Mouse (Mus musculus): ENCODE data around the gene Tmem121b.
A peak's percentile ranks its signal among the peaks of the same experiment; 100 is the strongest.

The Tmem121b gene

GRCm38 (mm10) chr6:120493374-120494181, at the start of gene Tmem121b:
Gene Tmem121b (minus strand): TSS chr6:120493807.
- no peaks in the 10 kb centered on the region; the same call in 1 of the 2 replicates for H3K27me3 ChIP-seq (ENCODE audit: control insufficient read depth, insufficient read depth, low read length, poor library complexity, severe bottlenecking)
- DNase-seq (ENCODE audit: low read depth, low spot score) = peak; percentile 41
- no peaks in the 10 kb centered on the region for H3K36me3 ChIP-seq (ENCODE audit: control insufficient read depth, insufficient read depth, low read length, poor library complexity, severe bottlenecking)

DNA sequence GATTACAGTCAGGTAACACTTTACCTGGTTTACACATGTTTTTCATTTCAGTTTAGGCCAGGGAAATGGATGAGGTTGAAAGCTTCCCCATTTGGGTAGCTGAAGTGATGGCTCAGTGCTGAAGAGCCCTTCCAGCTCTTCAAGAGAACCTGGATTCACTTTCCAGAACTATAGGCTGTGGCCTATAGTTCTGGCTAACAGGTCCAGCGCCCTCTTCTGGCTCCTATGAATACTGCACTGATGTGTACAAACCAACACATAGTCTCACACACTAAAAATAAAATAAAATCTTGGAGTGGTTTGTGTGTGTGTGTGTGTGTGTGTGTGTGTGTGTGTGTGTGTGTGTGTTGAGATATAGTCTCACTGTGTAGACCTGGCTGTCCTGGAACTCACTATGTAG, 48.5 kb upstream of the Tmem121b start:
- Histone ChIP-seq H3K36me3 (ENCODE audit: control insufficient read depth, insufficient read depth, low read length, poor library complexity, severe bottlenecking) (no peaks in the 10 kb centered on the region), H3K27me3 (ENCODE audit: control insufficient read depth, insufficient read depth, low read length, poor library complexity, severe bottlenecking) (no peaks in the 10 kb centered on the region)
- DNase-seq (ENCODE audit: low read depth, low spot score) = peak; percentile 45

DNA sequence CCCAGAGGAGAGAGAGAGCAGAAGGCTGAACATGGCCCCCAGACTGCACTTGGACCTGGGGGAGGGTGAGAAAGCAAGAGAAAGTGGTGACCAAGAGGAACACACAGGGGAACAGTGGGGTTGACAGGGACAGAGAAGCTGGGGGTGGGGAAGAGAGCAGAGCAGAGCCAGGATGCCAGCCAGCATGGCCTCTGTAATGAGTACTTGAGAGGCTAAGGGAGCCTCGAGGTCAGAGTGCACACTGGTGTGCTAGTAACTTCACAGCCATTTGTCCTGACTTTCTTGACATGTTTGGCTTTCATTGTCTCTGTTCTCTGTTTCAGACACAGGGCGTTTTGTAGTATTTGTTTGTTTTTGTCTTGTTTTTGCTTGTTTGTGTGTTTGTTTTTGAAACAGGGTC, 47.8 kb upstream of the Tmem121b start:
- no peaks in the 10 kb centered on the region for H3K27me3 ChIP-seq (ENCODE audit: control insufficient read depth, insufficient read depth, low read length, poor library complexity, severe bottlenecking)
- no peak for DNase-seq (ENCODE audit: low read depth, low spot score)
- H3K36me3 ChIP-seq (ENCODE audit: control insufficient read depth, insufficient read depth, low read length, poor library complexity, severe bottlenecking) = no peaks in the 10 kb centered on the region

DNA sequence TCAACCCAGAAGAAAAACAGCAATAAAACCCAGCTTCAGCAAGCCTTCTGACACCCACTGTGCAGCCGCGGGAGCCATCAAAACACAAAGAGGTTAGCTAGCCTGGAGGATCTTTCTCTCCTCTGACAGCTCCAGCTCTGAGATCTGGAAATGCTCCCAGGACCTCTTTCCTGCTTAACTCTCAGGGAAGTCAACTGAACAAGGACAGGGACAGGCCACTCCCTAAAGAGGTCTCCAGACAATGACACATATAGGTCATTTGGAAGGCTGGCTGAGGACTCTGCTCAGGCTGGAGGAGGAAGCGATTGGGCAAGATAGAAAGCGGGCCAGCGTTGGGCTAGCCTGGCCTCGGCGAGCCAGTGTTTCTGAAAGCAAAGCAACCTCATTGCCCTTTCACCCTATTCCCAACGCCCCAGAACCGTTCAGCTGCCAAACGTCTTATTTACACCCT, 46.2 kb upstream of the Tmem121b start:
- no peak for DNase-seq (ENCODE audit: low read depth, low spot score)
- Histone ChIP-seq H3K36me3 (ENCODE audit: control insufficient read depth, insufficient read depth, low read length, poor library complexity, severe bottlenecking) (no peaks in the 10 kb centered on the region), H3K27me3 (ENCODE audit: control insufficient read depth, insufficient read depth, low read length, poor library complexity, severe bottlenecking) (no peaks in the 10 kb centered on the region)

DNA sequence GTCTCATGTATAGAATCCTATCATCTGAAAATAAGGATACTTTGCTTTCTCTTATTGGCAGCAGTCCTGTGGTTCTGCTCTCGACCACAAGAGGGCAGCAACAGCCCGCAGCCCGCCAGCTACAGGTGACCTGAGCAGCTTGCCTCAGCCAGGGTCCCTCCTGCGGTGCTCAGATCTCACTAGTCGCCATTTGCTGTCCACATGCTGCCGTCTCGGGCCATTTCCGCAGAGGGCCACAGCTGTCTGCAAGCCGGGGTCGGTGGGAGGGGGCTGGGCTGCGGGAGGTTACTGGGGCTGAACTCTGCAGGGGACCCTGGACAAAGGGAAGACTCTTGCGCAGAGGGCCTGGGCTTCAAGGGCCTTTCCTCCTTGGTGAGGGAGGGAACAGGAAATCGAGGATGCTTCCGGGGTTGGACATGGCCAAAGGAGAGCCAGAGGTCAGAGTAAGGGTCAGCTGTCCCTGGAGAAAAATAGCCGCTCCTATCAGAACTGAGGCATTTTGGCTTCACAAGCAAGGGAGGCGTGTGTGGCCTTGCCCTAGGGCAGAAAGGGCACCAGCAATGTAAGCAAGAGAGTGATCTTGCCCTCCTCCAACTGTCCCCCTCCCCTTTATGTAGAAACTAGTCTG, 45.6 kb upstream of the Tmem121b start:
- DNase-seq (ENCODE audit: low read depth, low spot score) = peak; percentile 89
- H3K27me3 ChIP-seq (ENCODE audit: control insufficient read depth, insufficient read depth, low read length, poor library complexity, severe bottlenecking) = no peaks in the 10 kb centered on the region
- no peaks in the 10 kb centered on the region for H3K36me3 ChIP-seq (ENCODE audit: control insufficient read depth, insufficient read depth, low read length, poor library complexity, severe bottlenecking)

DNA sequence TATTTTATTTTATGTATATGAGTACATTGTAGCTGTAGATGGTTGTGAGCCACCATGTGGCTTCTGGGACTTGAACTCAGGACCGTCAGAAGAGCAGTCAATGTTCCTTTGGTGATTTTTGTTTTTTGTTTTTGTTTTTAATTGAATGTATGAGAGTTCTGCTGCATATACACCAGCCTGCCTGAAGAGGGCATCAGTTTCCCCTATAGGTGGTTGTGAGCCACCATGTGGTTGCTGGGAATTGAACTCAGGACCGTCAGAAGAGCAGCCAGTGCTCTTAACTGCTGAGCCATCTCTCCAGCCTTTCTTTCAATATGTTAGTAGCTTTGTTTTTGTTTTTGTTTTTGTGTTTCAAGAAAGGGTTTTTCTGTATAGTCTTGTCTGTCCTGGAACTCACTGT, 42.7 kb upstream of the Tmem121b start:
- Histone ChIP-seq H3K36me3 (ENCODE audit: control insufficient read depth, insufficient read depth, low read length, poor library complexity, severe bottlenecking) (no peaks in the 10 kb centered on the region), H3K27me3 (ENCODE audit: control insufficient read depth, insufficient read depth, low read length, poor library complexity, severe bottlenecking) (no peaks in the 10 kb centered on the region)
- DNase-seq (ENCODE audit: low read depth, low spot score) = no peak

GRCm38 (mm10) chr6:120532594-120532993, 39.0 kb upstream of the Tmem121b start:
- Histone ChIP-seq H3K36me3 (ENCODE audit: control insufficient read depth, insufficient read depth, low read length, poor library complexity, severe bottlenecking) (no peaks in the 10 kb centered on the region), H3K27me3 (ENCODE audit: control insufficient read depth, insufficient read depth, low read length, poor library complexity, severe bottlenecking) (no peaks in the 10 kb centered on the region)
- no peak for DNase-seq (ENCODE audit: low read depth, low spot score)

DNA sequence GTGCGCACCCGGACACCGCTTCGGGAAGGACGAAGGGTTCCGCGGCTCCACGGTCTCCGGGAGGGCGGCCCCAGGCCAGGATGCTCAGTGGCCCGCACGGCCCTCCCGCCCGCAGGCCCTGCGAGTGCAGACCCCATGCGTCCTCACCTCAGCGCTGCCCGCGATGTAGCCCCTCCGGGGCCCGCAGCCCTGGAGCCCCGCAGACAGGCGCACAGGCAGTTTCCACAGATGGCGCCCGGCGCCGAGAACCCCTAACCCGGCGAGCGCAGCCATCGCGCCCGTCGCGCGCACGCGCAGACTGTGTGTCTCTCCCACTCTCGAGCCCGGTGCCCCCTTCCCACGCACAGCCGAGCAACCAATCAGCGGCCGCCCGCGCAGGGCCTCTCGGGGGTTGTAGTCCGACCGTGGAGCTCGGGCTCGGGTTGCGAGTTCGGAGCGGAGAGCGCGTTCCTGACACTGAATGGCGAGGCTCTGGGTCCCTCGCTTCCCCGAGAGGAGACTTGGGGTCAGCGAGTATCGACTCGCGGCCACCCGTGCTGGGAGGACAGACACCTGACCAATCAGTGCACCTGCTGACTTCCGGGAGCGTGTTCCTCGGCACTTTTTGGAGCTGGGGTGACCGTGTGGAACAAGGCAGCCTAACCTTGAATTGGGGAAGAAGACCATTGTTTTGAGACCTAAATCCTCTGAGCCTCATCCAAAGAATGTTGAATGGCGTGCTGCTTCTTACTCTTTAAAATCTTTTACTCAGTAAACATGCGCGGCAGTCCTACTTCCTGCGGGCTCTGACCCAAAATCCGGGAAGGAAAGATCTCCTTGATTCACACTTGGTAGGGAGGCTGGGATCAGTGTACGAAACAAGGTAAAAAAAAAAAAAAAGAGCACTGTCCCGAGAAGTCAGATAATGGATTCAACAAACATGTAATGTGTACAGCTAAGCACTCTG, 37.7 kb upstream of the Tmem121b start, which contains the start of gene Hdhd5:
Hdhd5 (minus strand) TSS at position 300 of the 946 bp plus-strand sequence.
- peak; percentile 96 for DNase-seq (ENCODE audit: low read depth, low spot score)
- Histone ChIP-seq H3K27me3 (ENCODE audit: control insufficient read depth, insufficient read depth, low read length, poor library complexity, severe bottlenecking) (no peaks in the 10 kb centered on the region), H3K36me3 (ENCODE audit: control insufficient read depth, insufficient read depth, low read length, poor library complexity, severe bottlenecking) (no peaks in the 10 kb centered on the region)

- H3K36me3 ChIP-seq (ENCODE audit: control insufficient read depth, insufficient read depth, low read length, poor library complexity, severe bottlenecking) = no peaks in the 10 kb centered on the region
- DNase-seq (ENCODE audit: low read depth, low spot score) = no peak
- no peaks in the 10 kb centered on the region for H3K27me3 ChIP-seq (ENCODE audit: control insufficient read depth, insufficient read depth, low read length, poor library complexity, severe bottlenecking)
These were observed 35.5 kb upstream of the Tmem121b start for GRCm38 (mm10) chr6:120529123-120529522.

DNA sequence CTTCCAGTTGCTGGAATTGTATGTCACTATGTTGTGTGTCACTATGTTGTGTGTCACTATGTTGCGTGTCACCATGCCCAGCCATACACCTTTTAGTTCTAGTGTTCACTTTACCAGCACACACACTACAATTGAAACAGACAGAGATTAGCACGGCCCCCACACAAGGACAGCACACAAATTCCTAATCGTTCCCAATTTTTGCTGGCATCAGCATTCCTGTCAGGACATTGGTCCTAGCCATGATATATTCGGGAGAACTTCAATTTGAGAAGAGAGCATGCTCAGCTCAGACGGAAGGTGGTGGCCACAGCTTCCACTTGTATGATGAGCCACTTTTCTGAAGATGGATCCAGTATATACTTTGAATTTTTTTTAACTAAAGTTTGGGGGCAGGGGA, 31.2 kb upstream of the Tmem121b start:
- no peaks in the 10 kb centered on the region for H3K36me3 ChIP-seq (ENCODE audit: control insufficient read depth, insufficient read depth, low read length, poor library complexity, severe bottlenecking)
- DNase-seq (ENCODE audit: low read depth, low spot score) = no peak
- no peaks in the 10 kb centered on the region for H3K27me3 ChIP-seq (ENCODE audit: control insufficient read depth, insufficient read depth, low read length, poor library complexity, severe bottlenecking)

DNA sequence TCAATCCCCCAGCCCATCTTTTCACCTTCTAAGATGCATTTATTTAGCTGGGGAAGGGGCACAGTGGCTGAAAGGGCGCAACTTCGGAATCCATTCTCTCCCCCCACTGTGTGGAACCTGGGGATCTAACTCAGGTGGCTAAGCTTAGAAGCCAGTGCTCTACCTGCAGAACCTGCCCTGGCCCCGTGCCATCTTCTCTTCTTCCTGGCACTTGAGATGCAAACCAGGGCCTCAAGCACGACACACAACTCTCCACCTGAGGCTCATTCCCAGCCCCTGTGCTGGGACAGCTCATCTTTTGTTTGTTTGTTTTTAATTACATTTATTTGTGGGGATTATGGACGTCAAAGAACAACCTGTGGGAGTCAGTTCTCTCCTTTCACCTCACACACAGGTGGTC, 26.0 kb upstream of the Tmem121b start:
- Histone ChIP-seq H3K36me3 (ENCODE audit: control insufficient read depth, insufficient read depth, low read length, poor library complexity, severe bottlenecking) (no peaks in the 10 kb centered on the region), H3K27me3 (ENCODE audit: control insufficient read depth, insufficient read depth, low read length, poor library complexity, severe bottlenecking) (no peaks in the 10 kb centered on the region)
- DNase-seq (ENCODE audit: low read depth, low spot score) = no peak

GRCm38 (mm10) chr6:120517311-120517710, 23.7 kb upstream of the Tmem121b start:
- Histone ChIP-seq H3K27me3 (ENCODE audit: control insufficient read depth, insufficient read depth, low read length, poor library complexity, severe bottlenecking) (no peaks in the 10 kb centered on the region), H3K36me3 (ENCODE audit: control insufficient read depth, insufficient read depth, low read length, poor library complexity, severe bottlenecking) (peaks cover 6% of the 10 kb centered on the region)
- no peak for DNase-seq (ENCODE audit: low read depth, low spot score)

- Histone ChIP-seq H3K36me3 (ENCODE audit: control insufficient read depth, insufficient read depth, low read length, poor library complexity, severe bottlenecking) (peaks cover 6% of the 10 kb centered on the region), H3K27me3 (ENCODE audit: control insufficient read depth, insufficient read depth, low read length, poor library complexity, severe bottlenecking) (no peaks in the 10 kb centered on the region)
- DNase-seq (ENCODE audit: low read depth, low spot score) = no peak
These were observed 23.3 kb upstream of the Tmem121b start for GRCm38 (mm10) chr6:120516879-120517278.

GRCm38 (mm10) chr6:120516422-120516821, 22.8 kb upstream of the Tmem121b start:
- no peak for DNase-seq (ENCODE audit: low read depth, low spot score)
- H3K27me3 ChIP-seq (ENCODE audit: control insufficient read depth, insufficient read depth, low read length, poor library complexity, severe bottlenecking) = no peaks in the 10 kb centered on the region
- H3K36me3 ChIP-seq (ENCODE audit: control insufficient read depth, insufficient read depth, low read length, poor library complexity, severe bottlenecking) = peaks cover 6% of the 10 kb centered on the region

Measured in splenic B cell, adult 2 months (primary cell).